Mouse (Mus musculus) ES-Bruce4 (cell line): Measurements from ENCODE around the gene 4933411K16Rik.

ENCODE experiments used
- CTCF ChIP-seq: IDR thresholded peaks from one replicate; pipeline ENCODE4 v1.8.1; 2011; ENCODE audit warnings: low read depth, low read length
- EP300 ChIP-seq: IDR thresholded peaks from 2 replicates; pipeline ENCODE4 v1.6.1; 2011; ENCODE audit warnings: low read depth, low read length; ENCODE audit not compliant: insufficient read depth
- POLR2A ChIP-seq: IDR thresholded peaks from one replicate; pipeline ENCODE4 v1.8.1; 2011; ENCODE audit warnings: low read length; ENCODE audit not compliant: insufficient read depth

GRCm38 (mm10) chr19:42019011-42019522 lies 33.0 kb upstream of the 4933411K16Rik start:
- TF ChIP-seq CTCF (no peak), EP300 (peak; percentile 35; the same call in 1 of the 2 replicates), POLR2A (no peak)
